Comparison of ENCODE assay signal across 8 mouse cellular contexts in the genomic region with DNA sequence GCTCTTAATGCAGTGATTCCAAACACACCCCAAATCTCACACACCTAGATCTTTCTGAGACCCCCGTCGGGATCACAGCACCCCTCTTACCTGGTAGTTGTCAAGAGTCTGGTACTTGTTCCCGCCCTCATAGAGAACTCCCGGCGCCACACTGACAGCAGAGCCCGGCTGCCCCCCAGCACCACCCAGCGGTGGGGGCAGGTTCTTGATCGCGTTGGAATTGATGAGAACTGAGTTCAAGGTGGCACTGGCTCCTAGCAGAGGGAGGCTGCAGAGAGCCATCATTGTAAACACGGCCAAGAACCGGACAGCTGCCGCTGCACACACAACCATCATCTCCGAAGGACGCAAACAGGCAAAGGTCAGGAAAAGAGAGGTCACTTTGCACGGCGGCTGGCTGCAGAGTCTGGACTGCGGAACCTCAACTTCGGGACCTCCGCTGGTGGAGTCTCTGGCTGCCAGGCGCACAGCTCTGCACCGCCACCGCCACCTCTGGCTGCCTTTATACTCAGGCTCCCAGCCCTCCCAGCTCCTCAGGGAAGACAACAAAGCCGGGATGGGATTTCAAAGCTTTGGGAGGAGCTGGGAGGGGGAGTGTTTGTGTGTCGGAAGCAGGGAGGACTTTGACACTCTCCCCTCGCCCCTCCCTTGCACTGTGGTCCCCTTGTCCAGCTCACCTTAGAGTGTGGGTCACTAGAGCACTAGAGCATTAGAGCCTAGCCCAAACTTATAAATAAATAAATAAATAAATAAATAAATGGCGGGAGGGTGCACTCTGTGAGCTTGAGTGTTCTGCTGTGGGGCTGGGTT. TPM values are rescaled to one million over a fixed set of nuclear protein-coding genes. Genes with fewer than 3 reads are reported as not detected.
DNase-seq lines count a peak whose midpoint lies in the region; ATAC-seq and TF ChIP-seq lines count a peak whose summit lies in the region.

A gene (minus strand): TSS at position 622 of the 810 bp plus-strand sequence.

- H3K36me3 ChIP-seq in lung, embryonic 16.5 days (ENCODE audit: control insufficient read depth, insufficient read depth, low read length): no peaks in the 10 kb centered on the region
- H3K36me3 ChIP-seq in embryonic facial prominence, embryonic 14.5 days (ENCODE audit: control insufficient read depth, insufficient read depth, low read length): no peaks in the 10 kb centered on the region
- no peaks in the 10 kb centered on the region for H3K36me3 ChIP-seq in intestine, embryonic 15.5 days
- no peaks in the 10 kb centered on the region for H3K36me3 ChIP-seq in liver, embryonic 14.5 days (replicated peaks; ENCODE audit: control insufficient read depth, insufficient read depth, low read depth)

- peaks cover 7% of the 10 kb centered on the region for H3K4me1 ChIP-seq in lung, embryonic 16.5 days (replicated peaks; ENCODE audit: control insufficient read depth, insufficient read depth, low read length)
- H3K4me1 ChIP-seq in lung, adult 2 months (ENCODE audit: control insufficient read depth, insufficient read depth, low read length): no peaks in the 10 kb centered on the region
- peaks cover 18% of the 10 kb centered on the region for H3K4me1 ChIP-seq in embryonic facial prominence, embryonic 14.5 days (ENCODE audit: control insufficient read depth, insufficient read depth, low read length)
- H3K4me1 ChIP-seq in intestine, embryonic 15.5 days (replicated peaks): peaks cover 13% of the 10 kb centered on the region
- H3K4me1 ChIP-seq in liver, embryonic 14.5 days (replicated peaks; ENCODE audit: control insufficient read depth in 2 of 2, insufficient read depth in 2 of 2, low read length in 1 of 2): no peaks in the 10 kb centered on the region
- peaks cover 8% of the 10 kb centered on the region for H3K4me1 ChIP-seq in olfactory bulb, adult 2 months (ENCODE audit: control insufficient read depth, insufficient read depth, low read length)

- ATAC-seq in lung, embryonic 16.5 days (ENCODE audit: low read depth): peak; percentile 83
- peak; percentile 86 for ATAC-seq in embryonic facial prominence, embryonic 14.5 days (ENCODE audit: low read depth)
- peak; percentile 65; the same call in 1 of the 2 replicates for ATAC-seq in intestine, embryonic 15.5 days
- no peak for ATAC-seq in liver, embryonic 14.5 days (ENCODE audit: insufficient read depth)
- ATAC-seq in activated CD4-positive, CD25-positive, alpha-beta regulatory T cell, adult 4 months: no peak

- DNase-seq in lung, adult 2 months: no peak
- peak; percentile 80 for DNase-seq in embryonic facial prominence, embryonic 14.5 days (ENCODE audit: low spot score)
- no peak for DNase-seq in liver, embryonic 14.5 days (ENCODE audit: low read depth in 3 of 3, low spot score in 3 of 3)
- no peak for DNase-seq in urinary bladder, postnatal 4 days (ENCODE audit: low spot score in 2 of 2)

- under 1% methylated on average over 26 of the region's 26 CpGs for WGBS in lung, embryonic 16.5 days
- 1% methylated on average over 26 of the region's 26 CpGs for WGBS in lung, adult 2 months
- under 1% methylated on average over 26 of the region's 26 CpGs for WGBS in embryonic facial prominence, embryonic 14.5 days
- under 1% methylated on average over 26 of the region's 26 CpGs for whole genome bisulfite sequencing in intestine, embryonic 15.5 days
- 1% methylated on average over 26 of the region's 26 CpGs for WGBS in liver, embryonic 14.5 days (ENCODE audit: insufficient replicate concordance)
- WGBS in olfactory bulb, adult 2 months: 2% methylated on average over 26 of the region's 26 CpGs

- peaks cover 35% of the 10 kb centered on the region for H3K27me3 ChIP-seq in lung, embryonic 16.5 days (ENCODE audit: control insufficient read depth, insufficient read depth, low read depth, low read length)
- H3K27me3 ChIP-seq in embryonic facial prominence, embryonic 14.5 days (replicated peaks; ENCODE audit: control insufficient read depth, insufficient read depth, low read length): peaks cover 49% of the 10 kb centered on the region
- peaks cover 31% of the 10 kb centered on the region for H3K27me3 ChIP-seq in intestine, embryonic 15.5 days (replicated peaks)
- peaks cover 39% of the 10 kb centered on the region for H3K27me3 ChIP-seq in liver, embryonic 14.5 days (ENCODE audit: control insufficient read depth, insufficient read depth, low read length)

- H3K9me3 ChIP-seq in lung, embryonic 16.5 days (ENCODE audit: control insufficient read depth, low read length): no peaks in the 10 kb centered on the region
- H3K9me3 ChIP-seq in embryonic facial prominence, embryonic 14.5 days (ENCODE audit: control insufficient read depth, low read length): no peaks in the 10 kb centered on the region
- H3K9me3 ChIP-seq in intestine, embryonic 15.5 days: no peaks in the 10 kb centered on the region
- no peaks in the 10 kb centered on the region for H3K9me3 ChIP-seq in liver, embryonic 14.5 days (ENCODE audit: control insufficient read depth, low read length)

- TF ChIP-seq CTCF in lung, adult 2 months (IDR thresholded peaks at IDR 0.05; ENCODE audit: insufficient read depth, low read length): no peak
- peak; percentile 38 for TF ChIP-seq CTCF in liver, embryonic 14.5 days (IDR thresholded peaks at IDR 0.05; ENCODE audit: low read depth)
- TF ChIP-seq CTCF in olfactory bulb, adult 2 months (IDR thresholded peaks at IDR 0.05; ENCODE audit: insufficient read depth, low read depth, low read length): no peak

- peak within 1 kb of the TSS; percentile 68 for H3K4me2 ChIP-seq in lung, embryonic 16.5 days (ENCODE audit: low read depth, low read length)
- H3K4me2 ChIP-seq in embryonic facial prominence, embryonic 14.5 days (ENCODE audit: low read depth, low read length): peak within 1 kb of the TSS; percentile 75
- H3K4me2 ChIP-seq in intestine, embryonic 15.5 days (replicated peaks): peak within 1 kb of the TSS; percentile 57
- H3K4me2 ChIP-seq in liver, embryonic 14.5 days (ENCODE audit: low read depth): peak within 1 kb of the TSS; percentile 41

- TF ChIP-seq EP300 in liver, embryonic 14.5 days (IDR thresholded peaks at IDR 0.05; ENCODE audit: low read depth): no peak

- H3K9ac ChIP-seq in lung, embryonic 16.5 days (ENCODE audit: low read length): peak within 1 kb of the TSS; percentile 34; the same call in 1 of the 2 replicates
- peak within 1 kb of the TSS; percentile 57 for H3K9ac ChIP-seq in embryonic facial prominence, embryonic 14.5 days (ENCODE audit: low read depth, low read length)
- no peak within 1 kb of the TSS for H3K9ac ChIP-seq in intestine, embryonic 15.5 days
- H3K9ac ChIP-seq in liver, embryonic 14.5 days (replicated peaks): no peak within 1 kb of the TSS

- H3K27ac ChIP-seq in lung, embryonic 16.5 days (ENCODE audit: low read length): no peak within 1 kb of the TSS
- H3K27ac ChIP-seq in embryonic facial prominence, embryonic 14.5 days (replicated peaks; ENCODE audit: low read depth, low read length): no peak within 1 kb of the TSS; the same call in 1 of the 2 replicates
- no peak within 1 kb of the TSS for H3K27ac ChIP-seq in intestine, embryonic 15.5 days
- H3K27ac ChIP-seq in liver, embryonic 14.5 days: no peak within 1 kb of the TSS
- no peak within 1 kb of the TSS for H3K27ac ChIP-seq in olfactory bulb, adult 2 months (ENCODE audit: insufficient read depth, low read depth, low read length)

- H3K4me3 ChIP-seq in lung, embryonic 16.5 days (ENCODE audit: low read length): peak within 1 kb of the TSS; percentile 44
- no peak within 1 kb of the TSS for H3K4me3 ChIP-seq in lung, adult 2 months (replicated peaks; ENCODE audit: extremely low read depth, low read depth, low read length)
- H3K4me3 ChIP-seq in embryonic facial prominence, embryonic 14.5 days (ENCODE audit: low read depth, low read length): peak within 1 kb of the TSS; percentile 47
- peak within 1 kb of the TSS; percentile 25 for H3K4me3 ChIP-seq in intestine, embryonic 15.5 days (replicated peaks)
- H3K4me3 ChIP-seq in liver, embryonic 14.5 days (ENCODE audit: insufficient read depth in 1 of 2, low read depth in 2 of 2, low read length in 2 of 2): peak within 1 kb of the TSS in 1 of 2 experiments; percentile 32; a peak in 2 of 4 replicates
- peak within 1 kb of the TSS; percentile 16 for H3K4me3 ChIP-seq in olfactory bulb, adult 2 months (ENCODE audit: insufficient read depth, low read depth, low read length)

- TF ChIP-seq POLR2A in lung, adult 2 months (IDR thresholded peaks at IDR 0.05; ENCODE audit: borderline replicate concordance, extremely low read depth, low read depth, low read length): no peak
- TF ChIP-seq POLR2A in olfactory bulb, adult 2 months (IDR thresholded peaks at IDR 0.05; ENCODE audit: insufficient read depth, low read depth, low read length): no peak

RNA-seq across cellular contexts. Expression of the gene that starts here (rescaled TPM):
- 0.50 and 0.78 TPM in 2 replicates for polyA plus RNA-seq in lung, embryonic 16.5 days (2015; fragmentation: Nextera tagmentation; extraction: Ambion mirVana)
- polyA plus RNA-seq in lung, adult 2 months (2012; rRNA removed): not detected in 2 replicates
- polyA plus RNA-seq in embryonic facial prominence, embryonic 14.5 days (2014; fragmentation: Nextera tagmentation; extraction: Ambion mirVana): 11.3 and 12.0 TPM in 2 replicates
- polyA plus RNA-seq in intestine, embryonic 15.5 days (2015; fragmentation: Nextera tagmentation; extraction: Ambion mirVana): 1.1 and 1.4 TPM in 2 replicates
- 0.48 and 0.57 TPM in 2 replicates for polyA plus RNA-seq in liver, embryonic 14.5 days (2012; rRNA removed)
- polyA plus RNA-seq in liver, embryonic 14.5 days (2014; fragmentation: Nextera tagmentation; extraction: Ambion mirVana): 0.52 and 0.77 TPM in 2 replicates
- not detected in 2 replicates for polyA plus RNA-seq in olfactory bulb, adult 2 months (2012; ENCODE audit: insufficient read depth, insufficient read length, low replicate concordance, missing spikeins)
- not detected for polyA plus RNA-seq in activated CD4-positive, CD25-positive, alpha-beta regulatory T cell, adult 4 months (2017; shearing (Covaris generic))

Comparison
In these comparisons a context has a peak if more than half of its experiments do, and no peak if none do; other contexts are left out.
1. Peak in ATAC-seq, H3K4me3 ChIP-seq, H3K9ac ChIP-seq and H3K4me2 ChIP-seq in lung, embryonic 16.5 days; RNA of the gene not detected or under 1 TPM.
2. ATAC-seq: peak in embryonic facial prominence, embryonic 14.5 days (single experiment) and intestine, embryonic 15.5 days (single experiment); none in liver, embryonic 14.5 days (single experiment) and activated CD4-positive, CD25-positive, alpha-beta regulatory T cell, adult 4 months (single experiment).
3. Peak in every context shown above with its lines, with median percentiles within 50 percentile points of each other: H3K4me2 ChIP-seq.